Mouse (Mus musculus) adipocyte (in vitro differentiated cells): ENCODE measurements around the gene Gpsm2.

Experiments used
- DNase-seq: peaks from one replicate; pipeline ENCODE4 v3.0.0-alpha.2; 2016; ENCODE audit warnings: low spot score

Gene Gpsm2

DNA sequence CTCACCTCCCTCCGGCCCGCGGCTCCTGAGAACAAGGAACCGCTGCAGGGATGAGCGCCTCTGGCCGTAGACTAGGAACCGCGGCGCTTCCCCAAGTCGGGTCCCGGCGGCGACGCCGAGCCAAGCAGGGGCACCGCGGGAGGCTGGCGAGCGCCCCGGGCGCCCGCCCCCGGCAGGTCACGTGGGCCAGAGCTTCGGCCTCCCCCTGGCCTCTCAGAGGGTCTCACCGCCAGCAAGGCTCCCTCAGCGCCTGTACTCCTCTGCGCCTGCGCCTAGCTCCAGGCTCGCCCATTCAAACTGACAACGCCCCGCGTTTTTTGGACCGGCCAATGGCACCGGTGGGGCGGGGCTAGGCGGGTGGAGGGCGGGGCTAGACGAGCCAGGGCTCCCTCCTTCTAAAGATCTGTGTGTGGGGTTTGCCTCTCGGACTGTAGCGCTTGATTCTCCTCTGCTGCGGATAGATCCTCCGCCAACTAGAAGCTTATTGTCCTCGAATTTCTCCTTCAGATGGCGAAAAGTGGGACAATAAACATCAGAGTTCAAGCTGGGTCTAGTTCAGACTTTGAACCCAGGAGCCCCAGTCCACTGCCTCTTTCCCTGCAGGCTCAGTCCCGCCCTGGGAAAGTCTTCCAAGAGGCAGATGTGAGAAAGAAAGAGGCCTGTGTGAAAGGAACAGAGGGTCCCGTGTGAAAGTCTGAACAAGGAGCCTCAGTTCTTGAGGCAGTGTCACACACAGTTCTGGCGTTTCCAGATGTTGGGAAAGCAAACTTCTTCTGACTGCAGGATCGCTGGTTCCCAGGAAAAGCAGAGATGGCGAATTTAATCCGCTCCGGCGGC lies at the start of gene Gpsm2:
Gene Gpsm2 (minus strand): TSS at position 274 of the 837 bp plus-strand sequence.
- DNase-seq: peak; percentile 93

DNA sequence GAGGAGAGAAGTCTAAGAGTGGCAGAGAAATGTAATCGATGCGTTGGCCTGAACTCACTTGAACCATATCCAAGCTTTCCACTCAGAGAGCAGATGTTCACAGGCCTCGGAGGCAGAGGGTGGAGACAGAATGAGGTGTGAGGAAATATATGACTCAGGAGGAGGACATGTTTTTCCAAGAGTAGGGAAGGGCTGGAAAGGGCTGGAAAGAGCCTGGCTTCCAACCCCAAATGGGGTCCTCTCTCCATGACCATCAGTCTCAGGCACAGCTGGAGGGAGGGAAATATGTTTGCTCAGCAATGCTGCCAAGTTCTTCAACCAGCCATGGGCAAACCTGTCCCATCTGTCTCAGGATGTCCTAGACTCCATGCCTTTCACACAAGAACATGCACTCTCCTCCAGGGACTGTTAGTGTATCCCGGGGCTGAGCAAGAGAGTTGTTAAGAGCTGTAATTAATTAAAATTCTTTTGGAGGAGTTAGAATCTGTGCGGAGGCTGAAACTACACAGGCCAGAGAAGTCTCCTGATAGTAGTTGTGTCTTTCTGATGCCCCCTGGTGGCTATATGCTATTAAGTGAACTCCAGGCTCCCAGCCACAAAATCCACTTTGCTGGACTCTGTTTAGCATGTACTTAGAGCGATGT lies 48.7 kb upstream of the Gpsm2 start:
- peak; percentile 91 for DNase-seq

DNA sequence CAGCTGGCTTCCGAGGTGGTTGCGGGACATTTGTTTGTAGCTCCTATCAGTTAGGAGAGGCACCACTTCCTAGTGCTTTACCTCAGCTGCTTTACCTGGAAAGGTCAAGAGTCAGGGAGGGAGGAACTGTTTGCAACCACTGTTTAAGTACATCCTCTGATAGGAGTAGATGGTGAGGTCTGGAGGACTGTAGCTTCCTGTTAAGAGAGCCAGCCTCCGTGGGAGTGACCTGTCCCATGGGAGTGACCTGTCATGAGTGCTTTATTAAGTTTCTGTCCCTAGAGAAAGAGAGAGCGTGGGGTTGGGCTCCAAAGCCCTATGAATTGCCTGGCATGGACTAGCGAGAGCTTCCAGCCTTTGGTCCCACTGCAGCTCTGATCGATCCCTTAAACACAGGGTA lies 47.4 kb upstream of the Gpsm2 start:
- DNase-seq: no peak

DNA sequence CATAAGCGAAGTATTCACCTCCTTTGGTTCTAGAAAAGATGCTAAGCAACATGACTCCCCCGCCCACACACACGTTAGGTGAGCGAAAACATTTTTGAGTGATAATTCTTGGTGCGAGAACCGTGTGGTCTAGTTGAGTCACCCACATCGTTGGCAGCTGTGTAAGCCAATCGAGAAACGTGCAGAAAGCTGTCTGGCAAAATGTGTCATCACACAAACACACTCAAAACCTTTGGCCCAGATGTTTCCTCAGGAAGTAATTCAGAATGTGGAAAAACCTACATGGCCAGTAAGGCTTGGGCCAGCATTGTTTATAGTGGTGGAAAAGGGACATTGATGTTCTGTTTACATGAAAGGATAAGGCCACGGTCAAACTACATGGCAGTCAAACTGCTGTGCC lies 45.3 kb upstream of the Gpsm2 start:
- DNase-seq: peak; percentile 69

DNA sequence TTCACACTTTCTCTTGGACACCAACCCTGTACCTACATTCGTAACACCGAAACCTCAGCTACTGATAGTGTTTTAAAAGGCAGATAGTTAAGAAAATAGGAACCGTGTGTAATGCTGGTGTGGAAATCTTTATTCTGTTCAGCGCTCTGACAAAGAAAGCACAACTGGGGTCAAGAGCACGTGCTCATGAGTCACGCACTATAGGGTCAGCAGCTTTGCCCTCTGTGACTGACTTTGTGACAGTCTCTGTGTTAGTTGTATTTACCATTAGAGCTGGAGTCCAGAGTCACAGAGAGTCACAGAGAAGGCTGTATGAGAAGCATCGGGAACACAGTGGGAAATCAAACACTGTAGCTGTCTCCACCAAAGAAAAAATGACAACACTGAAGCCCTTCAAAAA lies 44.8 kb upstream of the Gpsm2 start:
- DNase-seq: no peak

DNA sequence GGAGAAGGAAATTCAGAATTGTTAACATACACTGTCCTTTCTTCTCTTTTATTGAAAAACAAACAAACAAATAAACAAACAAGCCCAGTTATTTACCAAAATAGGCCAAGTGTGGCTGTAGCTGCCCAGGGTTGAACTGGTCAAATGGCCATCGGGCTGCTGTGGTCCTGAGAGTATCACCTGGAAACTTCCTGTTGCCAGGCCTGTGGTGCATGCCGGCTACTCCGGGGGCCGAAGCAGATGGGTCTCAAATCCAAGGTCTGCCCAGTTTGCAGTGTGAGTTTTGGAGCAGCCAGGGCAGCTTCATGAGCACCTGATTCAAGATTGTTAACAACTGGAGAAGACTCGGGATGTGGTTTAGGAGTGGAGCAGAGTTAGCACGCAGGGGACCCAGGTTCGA lies 43.4 kb upstream of the Gpsm2 start:
- DNase-seq: no peak

DNA sequence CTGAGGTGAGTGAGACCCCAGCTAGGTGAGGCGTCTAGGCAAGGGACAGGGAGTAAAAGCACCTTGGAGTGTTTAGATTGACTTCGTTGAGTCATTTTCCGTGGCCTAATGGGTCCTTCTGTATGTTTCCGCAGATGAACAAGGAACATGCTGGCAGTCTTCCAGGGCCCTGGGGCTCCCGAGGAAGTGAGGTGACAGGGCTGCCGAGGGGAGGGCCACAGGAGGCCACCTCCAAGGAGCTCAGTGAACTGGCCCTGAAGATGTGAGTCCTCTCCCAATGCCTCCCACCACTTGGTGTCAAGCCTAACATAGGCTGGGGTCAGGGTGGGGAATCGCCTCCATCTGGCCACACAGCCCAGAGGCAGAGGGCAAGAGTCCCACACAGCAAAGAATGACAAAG lies 42.9 kb upstream of the Gpsm2 start:
- DNase-seq: no peak

DNA sequence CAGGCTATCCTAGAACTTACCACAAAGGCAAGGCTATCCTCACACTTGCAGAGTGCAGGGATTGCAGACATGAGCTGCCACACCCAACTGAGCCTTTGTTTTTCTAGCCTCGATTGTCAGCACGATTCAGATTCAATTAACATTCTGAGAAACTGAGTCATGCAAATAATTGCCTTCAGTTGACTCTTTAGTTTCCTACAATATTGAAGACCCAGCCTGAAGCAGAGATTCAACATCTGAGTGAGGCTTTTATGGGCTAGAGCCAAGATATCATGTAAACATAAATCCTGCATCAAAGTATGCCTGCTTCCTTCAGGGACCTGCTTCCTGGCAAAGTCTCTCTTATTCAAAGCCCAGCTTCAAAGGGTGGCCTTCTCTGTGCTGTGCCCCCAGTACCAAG lies 41.6 kb upstream of the Gpsm2 start:
- DNase-seq: no peak

DNA sequence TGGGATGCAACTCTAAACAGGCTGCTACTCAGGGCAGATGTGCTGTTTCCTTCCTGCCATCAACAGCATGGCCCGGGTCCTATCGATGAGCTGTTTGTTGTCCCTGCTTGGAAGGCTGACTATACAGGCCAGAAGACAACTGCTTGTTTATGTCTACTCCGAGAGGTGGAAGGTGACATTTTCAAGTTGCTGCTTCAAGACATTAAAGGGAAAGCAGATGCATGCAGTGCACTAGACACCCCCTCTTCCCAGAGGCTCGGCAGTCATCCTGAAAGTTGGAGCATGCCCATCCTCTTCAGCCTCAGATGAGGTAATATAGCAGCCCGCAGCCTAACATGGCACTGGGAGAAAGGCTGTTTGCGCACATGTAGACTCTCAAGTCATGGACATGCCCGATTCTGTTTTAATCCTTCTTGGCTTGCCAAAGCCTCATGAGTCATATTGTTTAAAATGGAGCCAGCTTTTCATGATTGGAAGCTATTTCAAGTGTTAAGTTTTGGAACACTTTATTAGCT lies 40.5 kb upstream of the Gpsm2 start:
- DNase-seq: peak; percentile 74

DNA sequence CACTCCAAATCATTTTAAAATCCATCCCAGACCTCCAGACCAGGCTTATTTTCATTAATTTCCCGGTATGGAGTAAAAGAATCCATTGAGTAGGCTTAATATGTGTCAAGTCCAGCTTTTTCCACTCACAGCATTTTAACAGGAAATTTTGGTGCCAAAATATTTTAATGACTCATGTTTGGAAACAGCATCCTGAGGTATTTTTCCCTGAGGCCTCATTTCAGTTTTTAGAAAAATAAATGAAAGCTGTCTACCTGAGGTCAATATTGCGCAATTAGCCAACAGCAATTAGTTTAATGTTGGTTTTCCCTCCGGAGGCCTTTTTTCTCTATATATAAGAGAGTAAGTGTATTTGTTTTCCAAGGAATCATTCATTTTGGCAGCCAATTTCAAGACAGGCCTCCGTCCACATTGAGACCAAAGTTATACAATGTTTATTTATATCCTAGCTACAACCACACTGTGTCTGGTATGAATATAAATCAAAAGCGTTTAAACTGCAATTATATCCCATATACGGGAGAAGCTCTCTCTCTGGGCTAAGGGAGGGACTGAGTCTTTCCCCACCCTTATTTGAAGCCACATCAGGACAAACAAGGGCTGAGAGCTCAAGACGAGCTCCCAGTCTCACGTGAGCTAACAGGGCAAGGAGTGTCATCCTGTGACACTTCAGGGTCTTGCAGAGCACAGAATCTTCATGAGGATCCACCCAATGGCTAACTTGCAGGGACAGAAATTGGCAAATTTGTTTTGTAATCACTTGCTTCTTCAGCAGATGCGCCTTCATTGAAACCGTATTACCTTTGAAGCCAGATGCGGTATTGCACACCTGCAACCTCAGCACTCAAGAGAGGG lies 37.7 kb upstream of the Gpsm2 start:
- peak; percentile 20 for DNase-seq

DNA sequence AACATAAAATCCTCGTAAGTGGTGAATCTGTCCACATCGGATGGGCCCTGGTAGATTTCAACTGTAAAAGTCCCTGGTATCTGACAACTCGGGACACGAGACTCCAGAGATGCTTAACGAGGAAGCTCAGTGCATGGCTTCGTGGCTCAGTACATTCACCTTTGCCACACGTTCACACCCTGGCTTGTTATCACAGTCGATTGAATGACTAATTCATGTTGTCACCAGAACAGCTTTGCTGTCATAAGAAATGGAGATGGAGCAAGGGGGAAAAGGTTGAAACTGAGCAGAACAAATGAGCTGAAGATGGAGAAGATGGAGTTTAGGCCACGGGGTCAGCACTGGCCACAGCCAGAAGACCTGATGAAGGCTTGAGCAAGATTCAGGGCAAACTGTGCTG lies 35.5 kb upstream of the Gpsm2 start:
- DNase-seq: no peak

DNA sequence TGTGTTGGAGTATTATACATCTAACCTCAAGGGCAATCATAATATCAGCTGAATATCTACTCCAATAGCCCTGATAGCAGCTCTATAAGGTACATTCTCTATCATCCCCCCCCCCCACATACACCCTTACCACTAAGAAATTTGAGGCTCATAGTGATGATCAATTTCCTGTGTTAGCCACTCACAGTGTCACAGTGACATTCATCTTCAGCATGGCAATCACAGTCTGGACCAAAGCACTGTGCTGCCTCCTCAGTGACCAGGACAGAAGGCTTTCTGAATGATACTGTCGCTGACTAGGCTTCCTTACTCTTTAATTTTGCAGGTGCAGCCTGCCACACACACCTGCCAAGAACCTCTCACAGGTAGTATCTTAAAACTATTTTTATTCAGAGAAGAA lies 34.0 kb upstream of the Gpsm2 start:
- DNase-seq: no peak

DNA sequence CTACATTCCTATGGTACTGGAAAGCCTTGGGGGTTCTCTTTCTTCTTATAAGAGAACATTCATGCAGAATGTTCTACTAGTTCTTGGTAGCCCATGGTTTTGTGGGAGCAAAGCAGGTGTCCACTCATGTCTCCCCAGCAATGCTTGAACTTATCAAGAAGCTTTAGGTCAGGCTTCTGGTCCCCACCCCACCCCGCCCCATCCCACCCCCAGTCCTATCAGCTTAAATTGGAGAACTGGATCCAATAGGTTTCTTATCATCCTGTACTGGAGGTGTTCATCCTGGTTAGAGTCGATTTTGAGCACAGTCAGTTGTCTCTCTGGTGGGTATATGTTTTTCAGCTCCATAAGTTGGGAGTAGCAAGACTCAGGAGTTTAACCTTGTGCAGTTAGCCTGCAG lies 33.4 kb upstream of the Gpsm2 start:
- DNase-seq: no peak

DNA sequence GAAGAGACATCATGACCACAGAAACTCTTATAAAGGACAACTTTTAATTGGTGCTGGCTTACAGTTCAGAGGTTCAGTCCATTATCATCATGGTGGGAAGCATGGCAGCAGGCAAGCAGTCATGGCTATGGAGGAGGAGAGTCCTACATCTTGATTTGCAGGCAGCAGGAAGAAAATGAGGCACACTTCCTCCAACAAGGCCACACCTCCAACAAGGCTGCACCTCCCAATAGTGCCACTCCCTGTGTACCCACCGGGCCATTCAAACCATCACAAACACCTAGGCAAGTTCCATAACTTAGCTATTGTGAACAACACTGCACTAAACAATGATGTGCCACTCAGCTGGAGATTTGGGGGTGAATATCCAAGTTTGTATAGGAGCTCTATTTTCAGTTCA lies 32.4 kb upstream of the Gpsm2 start:
- DNase-seq: no peak

DNA sequence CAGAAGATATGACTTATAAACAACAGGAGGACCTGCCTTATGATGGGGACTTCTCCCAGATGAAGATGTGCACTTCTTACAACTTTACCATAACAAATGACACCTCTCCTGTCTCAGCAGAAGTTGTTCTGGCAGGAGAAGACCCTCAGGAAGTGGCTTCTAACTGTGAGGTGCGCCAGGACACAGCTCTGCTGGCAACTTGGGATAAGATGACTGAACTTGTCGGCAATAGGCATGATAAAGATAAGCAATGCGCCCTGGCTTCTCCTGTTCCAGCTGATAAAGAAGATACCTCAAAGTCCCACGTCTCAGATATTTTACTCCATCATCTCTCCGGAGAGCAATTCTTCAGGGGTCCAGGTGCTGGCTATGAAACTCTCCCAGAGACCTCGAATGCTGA lies 29.6 kb upstream of the Gpsm2 start:
- no peak for DNase-seq

DNA sequence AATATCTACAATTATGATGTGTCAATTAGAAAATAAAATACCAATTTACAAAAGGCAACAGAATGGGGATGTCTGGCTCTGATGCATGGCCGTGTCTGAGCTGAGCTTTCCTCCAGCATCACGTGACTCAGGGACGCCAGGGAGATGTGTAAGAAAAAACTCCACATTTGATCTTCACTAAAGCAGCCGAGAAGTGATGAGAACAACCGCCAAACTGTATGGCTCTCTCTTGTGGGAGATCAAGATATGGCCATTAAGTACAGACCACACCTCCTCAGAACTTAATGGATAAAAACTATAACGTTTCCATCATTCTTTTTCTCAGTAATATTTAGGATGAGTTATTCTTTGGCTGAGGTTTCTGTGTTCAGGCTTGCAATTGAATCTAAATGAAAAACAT lies 29.0 kb upstream of the Gpsm2 start:
- no peak for DNase-seq

DNA sequence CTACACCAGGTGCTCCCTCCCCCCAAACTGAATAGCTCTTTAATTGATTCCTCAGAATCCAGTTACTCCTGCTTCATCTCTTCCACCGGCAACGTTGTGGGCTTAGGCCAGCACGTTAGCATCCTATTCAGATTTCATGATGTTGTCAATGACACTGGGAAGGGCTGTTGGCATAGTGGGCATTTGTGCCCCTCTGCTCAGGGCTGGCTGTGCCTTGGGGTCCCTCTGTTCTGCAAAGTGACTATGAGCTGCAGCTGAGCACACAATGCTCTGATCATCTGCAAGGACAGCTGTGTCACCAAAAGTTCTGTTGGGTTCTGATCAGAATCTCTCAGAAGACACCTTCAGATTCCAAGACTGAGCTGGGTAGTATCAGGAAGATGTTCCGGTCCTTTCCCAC lies 22.0 kb upstream of the Gpsm2 start:
- no peak for DNase-seq

DNA sequence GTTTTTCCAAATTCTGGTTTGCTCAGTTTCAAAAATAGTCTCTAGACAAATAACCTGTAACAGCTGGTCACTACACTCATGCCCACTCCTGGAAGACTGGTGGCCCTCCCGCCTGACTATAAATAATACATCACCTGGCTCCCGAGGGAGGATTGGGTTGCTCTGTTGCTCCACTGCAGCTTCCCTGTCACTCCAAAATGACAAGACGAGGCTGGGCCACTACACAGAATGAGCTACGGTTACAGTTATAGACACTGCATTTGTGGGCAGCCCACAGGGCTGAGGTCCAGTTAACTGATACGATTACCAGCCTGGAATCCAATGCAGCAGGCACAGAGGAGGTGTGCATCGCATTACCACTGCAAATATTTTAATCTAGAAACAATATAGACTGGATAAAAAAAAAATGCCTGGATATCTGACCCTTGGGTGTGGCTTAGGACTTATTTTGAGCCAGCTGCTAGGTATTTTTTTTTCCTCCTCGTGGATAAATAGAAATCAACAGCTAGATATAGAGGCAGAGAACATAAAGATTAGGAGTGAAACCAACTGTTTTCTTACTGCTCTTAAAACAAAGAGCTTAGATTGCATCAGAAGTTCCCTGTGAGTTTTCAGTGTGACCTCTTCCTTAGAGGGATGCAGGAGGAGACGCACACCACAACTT lies 17.1 kb upstream of the Gpsm2 start, which contains the start of gene Aknad1:
Gene Aknad1 (plus strand): TSS at position 614 of the 664 bp plus-strand sequence.
- DNase-seq: no peak

DNA sequence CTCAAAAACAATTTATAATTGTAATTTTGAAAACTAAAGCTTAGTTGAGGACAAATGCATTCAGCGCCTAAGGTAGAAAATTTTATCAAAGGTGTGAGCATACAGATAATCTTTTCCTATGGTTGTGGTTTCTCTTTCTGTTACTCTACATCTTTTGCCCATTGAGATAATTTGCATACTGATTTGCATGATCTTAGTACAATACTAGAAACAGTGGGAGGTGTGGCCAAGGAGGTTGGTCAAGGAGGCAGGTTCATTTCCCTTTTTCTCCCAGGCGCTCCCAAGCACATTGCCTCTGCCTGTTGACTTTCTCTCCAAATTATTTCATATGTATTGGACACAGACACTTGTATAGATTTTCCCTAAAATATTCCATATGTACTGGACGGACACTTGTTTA lies 15.7 kb upstream of the Gpsm2 start:
- DNase-seq: no peak

DNA sequence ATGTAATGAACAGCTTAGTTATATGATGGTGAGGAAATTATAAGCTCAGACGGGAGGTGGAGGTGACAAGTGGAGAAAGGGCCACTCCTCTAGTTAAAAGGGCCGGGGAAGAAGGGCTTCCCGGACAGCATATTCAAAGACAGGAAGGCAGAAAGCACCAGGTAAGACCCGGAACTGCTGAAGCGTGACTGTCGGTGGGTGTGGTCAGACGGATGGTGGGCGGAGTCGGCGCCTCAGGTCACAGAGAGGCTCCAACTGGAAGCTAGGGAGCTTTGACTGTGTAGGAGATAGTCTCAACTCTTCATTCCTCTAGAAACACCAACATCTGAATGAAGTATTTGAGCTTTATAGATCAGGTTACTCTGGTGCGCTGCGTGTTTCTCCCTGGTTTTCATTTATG lies 8.2 kb upstream of the Gpsm2 start:
- DNase-seq: no peak

DNA sequence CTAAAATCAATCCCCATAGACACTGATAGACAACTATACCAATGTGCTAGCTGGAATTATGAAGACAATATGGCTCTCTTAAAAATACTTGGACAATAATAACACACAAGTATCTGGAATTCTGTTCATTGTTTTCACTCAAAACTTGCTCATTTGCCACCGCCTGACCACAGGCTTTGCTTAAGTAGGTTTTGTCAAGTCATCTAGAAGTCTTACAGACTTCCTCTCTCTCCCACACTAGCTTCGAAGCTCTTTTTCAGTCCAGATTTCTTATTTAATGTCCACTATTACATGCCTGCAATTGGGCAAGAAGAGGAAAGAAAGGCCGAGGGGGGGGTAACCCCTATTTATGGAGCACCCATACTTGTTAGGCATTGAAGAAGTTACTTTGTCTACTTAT lies 5.7 kb upstream of the Gpsm2 start:
- DNase-seq: no peak

DNA sequence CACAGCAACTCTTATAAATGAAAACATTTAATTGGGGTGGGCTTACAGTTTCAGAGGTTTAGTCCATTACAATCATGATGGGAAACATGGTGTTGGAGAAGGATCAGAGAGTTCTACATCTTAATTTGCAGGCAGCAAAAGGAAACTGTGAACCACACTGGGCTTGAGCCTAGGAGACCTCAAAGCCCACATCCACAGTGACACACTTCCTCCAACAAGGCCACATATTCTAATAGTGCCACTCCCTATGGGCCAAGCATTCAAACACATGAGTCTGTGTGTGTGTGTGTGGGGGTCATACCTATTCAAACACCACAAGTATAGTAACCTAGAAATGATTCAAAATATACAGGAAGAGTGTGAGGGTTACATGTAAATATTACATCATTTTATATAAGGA lies 5.2 kb upstream of the Gpsm2 start:
- DNase-seq: no peak
